Mouse (Mus musculus) spleen, adult 18-20 months (tissue): ENCODE measurements at regions not wholly inside any gene's neighbourhood (a gene's known extent, or its start where the extent isn't known, plus 50 kb on each side); places are given as distances from the start of the nearest gene placed in this dataset.

Experiments used
- DNase-seq, 2 experiments: peaks; one replicate each; pipeline ENCODE4 v3.0.0; 2022; ENCODE audit warnings: mixed read lengths in 2 of 2

DNA sequence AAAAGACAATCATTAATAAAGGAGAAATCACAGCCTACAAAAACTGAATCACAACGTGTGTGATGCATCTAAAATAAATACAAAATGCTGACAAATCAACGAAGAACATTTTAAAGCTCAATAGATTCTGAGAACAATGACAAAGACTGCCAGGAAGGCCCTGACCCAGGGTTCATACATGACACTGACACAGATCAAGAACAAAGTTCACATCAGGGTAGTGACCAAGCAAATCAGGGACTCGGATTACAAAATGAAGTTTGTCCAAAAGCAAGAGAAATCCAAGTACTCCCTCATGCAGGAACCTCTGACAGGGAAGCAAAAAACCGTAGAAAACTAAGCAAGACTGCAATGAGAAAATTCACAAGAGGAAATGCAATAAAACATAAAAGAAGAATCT, 94.1 kb upstream of the Spred1 start:
- no peak for DNase-seq

DNA sequence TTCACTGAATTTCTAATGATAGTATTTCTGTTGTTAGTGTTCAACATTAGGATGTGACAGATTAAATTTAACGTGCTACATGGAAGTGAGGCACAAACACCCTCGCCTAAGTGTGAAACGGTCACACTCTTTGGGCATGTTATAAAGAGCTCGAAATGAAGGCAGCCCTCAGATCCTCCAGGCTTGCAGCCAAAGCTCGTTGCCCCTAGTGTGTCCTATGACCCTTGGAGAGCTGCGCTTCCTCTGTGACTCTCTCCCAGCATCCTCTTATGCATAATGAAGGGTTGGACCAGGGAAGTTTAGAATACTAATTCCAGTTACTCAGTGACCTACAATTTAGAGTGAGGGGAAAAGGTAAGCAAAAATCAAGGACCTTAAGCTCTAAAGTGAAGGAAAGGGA, 92.4 kb upstream of the Spred1 start:
- DNase-seq = no peak

DNA sequence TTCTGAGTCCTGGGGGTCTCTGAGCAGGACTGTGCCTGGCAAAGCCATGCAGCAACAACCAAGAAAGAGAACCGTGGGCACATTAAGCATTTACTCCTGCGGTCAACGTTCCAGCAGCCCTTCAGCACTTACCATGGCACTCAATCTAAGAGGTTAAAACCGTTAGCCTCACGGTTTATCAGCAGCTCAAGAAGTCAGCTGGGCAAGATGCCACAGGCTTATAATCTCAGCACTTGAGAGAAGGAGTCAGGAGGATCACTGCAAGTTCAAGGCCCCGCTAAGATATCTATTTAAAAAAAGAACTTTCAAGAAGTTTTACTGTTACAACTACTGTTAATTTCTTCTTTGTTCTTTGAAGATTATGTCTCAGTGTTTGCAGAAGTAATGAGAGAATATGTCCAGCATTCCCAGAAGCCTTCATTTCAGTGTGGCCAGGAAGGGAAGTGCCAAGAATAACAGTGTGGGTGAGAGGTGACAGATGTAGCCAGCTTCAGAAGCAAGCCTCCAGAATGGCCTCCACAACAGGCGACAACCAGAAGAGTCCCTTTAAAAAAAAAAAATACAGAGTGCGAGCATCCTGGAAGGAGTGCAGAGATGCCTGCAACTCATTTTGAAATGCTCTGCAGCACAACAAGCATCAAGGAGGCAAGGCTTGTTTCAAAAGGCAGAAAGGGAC, 84.8 kb upstream of the Spred1 start:
- no peak for DNase-seq

DNA sequence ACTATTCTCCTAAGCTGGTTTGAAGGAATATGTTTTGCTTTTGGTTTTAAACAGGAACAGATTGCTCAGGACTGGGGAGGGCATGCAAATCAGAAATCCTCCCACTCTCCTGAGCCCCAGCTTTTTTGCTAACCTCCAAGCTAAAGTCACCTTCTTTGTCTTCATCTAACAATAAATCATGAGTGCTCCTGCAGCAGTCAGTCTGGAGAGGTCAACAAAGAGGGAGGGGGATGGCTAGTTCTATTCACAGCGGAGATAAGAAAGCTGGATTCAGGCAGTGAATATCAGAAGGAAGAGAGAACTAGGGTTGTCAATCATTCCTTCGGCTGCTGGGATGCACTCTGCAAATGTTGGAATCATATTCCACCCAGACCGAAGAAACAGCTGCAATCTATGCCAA, 81.0 kb upstream of the Spred1 start:
- DNase-seq = no peak

DNA sequence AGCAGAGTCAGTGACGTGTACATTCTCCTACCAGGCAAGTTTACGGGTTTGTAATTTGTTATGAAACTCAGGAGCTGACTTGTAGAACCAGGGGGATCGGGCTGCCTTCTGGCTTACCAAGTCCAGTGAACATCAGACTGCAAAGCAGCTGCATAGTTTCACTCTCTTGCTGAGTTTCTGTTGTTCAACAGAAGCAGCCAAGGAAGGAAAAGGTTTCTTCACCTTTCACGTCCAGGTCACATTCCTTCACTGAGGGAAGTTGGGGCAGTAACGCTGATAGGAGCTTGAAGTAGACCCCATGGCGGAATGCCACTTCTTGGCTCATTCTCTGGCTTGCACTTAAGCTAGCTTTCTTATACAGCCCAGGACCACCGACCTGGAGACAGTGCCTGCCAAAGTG, 77.3 kb upstream of the Spred1 start:
- no peak for DNase-seq

DNA sequence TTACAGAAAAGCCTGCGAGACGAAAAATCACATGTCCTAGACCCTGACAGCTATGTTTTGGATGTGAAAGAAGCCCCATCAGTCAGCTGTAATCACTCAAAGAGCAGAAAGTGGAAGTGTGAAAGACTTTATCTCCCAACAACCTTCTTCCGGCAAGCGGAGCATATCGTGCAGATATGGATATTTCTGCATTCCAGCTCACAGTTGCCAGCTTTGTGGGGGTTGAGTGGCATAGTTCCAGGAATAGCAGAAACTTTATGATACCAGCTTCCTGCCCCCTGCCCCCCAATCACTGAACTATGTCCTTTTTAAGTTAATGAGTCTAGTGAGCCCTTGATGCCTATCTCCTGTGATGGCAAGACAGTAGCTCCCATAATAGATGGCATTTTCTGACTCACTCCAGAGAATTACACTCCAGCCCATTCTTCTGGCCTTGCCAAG, 72.9 kb upstream of the Spred1 start:
- DNase-seq = no peak

DNA sequence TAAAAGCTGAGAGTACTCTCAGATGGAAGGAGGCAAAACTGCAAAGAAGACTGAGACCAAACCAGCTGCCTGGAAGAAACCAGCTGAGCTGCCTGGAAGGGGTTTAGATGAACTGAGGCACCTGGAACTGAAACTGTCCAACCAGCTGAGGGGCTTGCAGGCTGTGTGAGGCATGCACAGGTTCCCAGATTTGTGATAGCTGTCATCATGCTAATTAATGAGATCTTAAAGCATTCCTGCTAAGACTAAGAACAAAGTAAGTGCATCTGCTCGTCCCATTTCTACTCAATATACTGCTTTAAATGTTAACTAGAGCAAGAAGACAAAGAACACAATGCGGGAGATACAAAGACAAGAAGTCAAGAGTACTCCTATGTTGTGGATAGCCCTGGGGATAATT, 71.1 kb upstream of the Spred1 start:
- no peak for DNase-seq

- no peak for DNase-seq
These were observed 57.0 kb upstream of the Spred1 start for GRCm38 (mm10) chr2:117064126-117064525.

- no peak for DNase-seq
These were observed 50.8 kb upstream of the Spred1 start for GRCm38 (mm10) chr2:117070348-117070747.

DNA sequence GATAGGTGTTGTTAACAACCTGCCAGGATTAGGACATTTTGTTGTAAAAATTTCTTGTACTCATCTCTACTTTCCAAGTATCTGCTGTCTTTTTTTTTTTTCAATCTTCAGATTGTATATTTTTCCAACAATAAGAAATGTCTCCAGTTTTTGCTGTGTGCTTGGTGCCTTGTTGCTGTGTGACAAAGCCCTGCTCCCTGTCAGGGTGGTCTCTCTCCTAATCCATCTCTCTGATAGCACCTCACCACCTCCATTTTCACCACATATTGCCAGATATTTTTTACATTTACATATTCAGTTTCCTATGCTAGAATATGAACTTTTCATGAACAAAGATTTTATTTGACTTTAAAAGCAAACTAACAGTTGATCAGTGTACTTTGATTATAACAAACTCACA, 50.1 kb upstream of the Spred1 start:
- no peak for DNase-seq
